Mouse (Mus musculus) myocyte (in vitro differentiated cells): ENCODE measurements around the gene Arhgap20. TPM values are rescaled to one million over a fixed set of nuclear protein-coding genes. Genes with fewer than 3 reads are reported as not detected.

ENCODE experiments used
- H3K27me3 ChIP-seq: one replicate; pipeline ENCODE4 v1.6.1; 2011; ENCODE audit not compliant: control insufficient read depth, insufficient read depth, insufficient read length
- H3K36me3 ChIP-seq: one replicate; pipeline ENCODE4 v1.6.1; 2011; ENCODE audit not compliant: control insufficient read depth, insufficient read depth
- H3K4me2 ChIP-seq: one replicate; pipeline ENCODE4 v1.6.1; 2011; ENCODE audit warnings: low read depth, control low read depth
- H3K4me3 ChIP-seq: one replicate; pipeline ENCODE4 v1.5.1; 2011; ENCODE audit warnings: mild to moderate bottlenecking, control low read depth, moderate library complexity
- H3K79me2 ChIP-seq: one replicate; pipeline ENCODE4 v1.6.1; 2011; ENCODE audit not compliant: control insufficient read depth, insufficient read depth
- H3ac ChIP-seq: one replicate; pipeline ENCODE4 v1.6.1; 2011; ENCODE audit not compliant: control insufficient read depth, insufficient read length
- CEBPB ChIP-seq: IDR thresholded peaks from 2 replicates; pipeline ENCODE4 v1.6.1; 2011; ENCODE audit warnings: mild to moderate bottlenecking, moderate library complexity; ENCODE audit not compliant: poor library complexity, insufficient read depth, severe bottlenecking
- E2F4 ChIP-seq: IDR thresholded peaks from one replicate; pipeline ENCODE4 v1.6.1; 2011; ENCODE audit warnings: mild to moderate bottlenecking, control low read depth, moderate library complexity; ENCODE audit not compliant: insufficient read depth
- MAX ChIP-seq: IDR thresholded peaks from one replicate; pipeline ENCODE4 v1.6.1; 2011; ENCODE audit warnings: low read depth, mild to moderate bottlenecking, control low read depth
- MYOD1 ChIP-seq, 3 experiments: IDR thresholded peaks; one replicate each; pipeline ENCODE4 v1.6.1; 2011; ENCODE audit warnings: control low read depth in 2 of 3, low read depth in 2 of 3, mild to moderate bottlenecking in 2 of 3, moderate library complexity in 1 of 3; ENCODE audit not compliant: insufficient read length in 2 of 3, control insufficient read depth in 1 of 3
- MYOG ChIP-seq, 3 experiments: IDR thresholded peaks; one replicate each; pipeline ENCODE4 v1.6.1; 2011; ENCODE audit warnings: control low read depth in 2 of 3, low read depth in 2 of 3, mild to moderate bottlenecking in 2 of 3; ENCODE audit not compliant: insufficient read length in 2 of 3, control insufficient read depth in 1 of 3, insufficient read depth in 1 of 3
- POLR2A ChIP-seq: IDR thresholded peaks from one replicate; pipeline ENCODE4 v1.6.1; 2011; ENCODE audit warnings: low read depth, mild to moderate bottlenecking, control low read depth, moderate library complexity; ENCODE audit not compliant: insufficient read length
- POLR2AphosphoS2 ChIP-seq: IDR thresholded peaks from one replicate; pipeline ENCODE4 v1.6.1; 2011; ENCODE audit warnings: low read depth, control low read depth; ENCODE audit not compliant: insufficient read length
- REST ChIP-seq: IDR thresholded peaks from one replicate; pipeline ENCODE4 v1.6.1; 2011; ENCODE audit warnings: mild to moderate bottlenecking, control low read depth, moderate library complexity; ENCODE audit not compliant: insufficient read depth, insufficient read length
- SRF ChIP-seq: IDR thresholded peaks from one replicate; pipeline ENCODE4 v1.6.1; 2011; ENCODE audit warnings: low read depth; ENCODE audit not compliant: control insufficient read depth, insufficient read length
- TCF12 ChIP-seq: IDR thresholded peaks from one replicate; pipeline ENCODE4 v1.6.1; 2011; ENCODE audit warnings: mild to moderate bottlenecking, control low read depth; ENCODE audit not compliant: poor library complexity, insufficient read depth, severe bottlenecking
- TCF3 ChIP-seq: IDR thresholded peaks from one replicate; pipeline ENCODE4 v1.6.1; 2011; ENCODE audit warnings: low read depth, control low read depth; ENCODE audit not compliant: insufficient read length
- USF1 ChIP-seq: IDR thresholded peaks from one replicate; pipeline ENCODE4 v1.6.1; 2011; ENCODE audit warnings: low read depth, mild to moderate bottlenecking, control low read depth, moderate library complexity
- polyA plus RNA-seq: library from polyadenylated mRNA; unstranded; fragments of >200 nt; fragmentation: generic; extraction: Trizol; gene quantifications from one replicate; pipeline ENCODE4 v1.2.1, GENCODE M21; 2012; ENCODE audit warnings: missing spikeins

Gene Arhgap20
- polyA plus RNA-seq, 1 experiment, result 0.02 TPM

- TF ChIP-seq E2F4, result no peak
- no peak for TF ChIP-seq REST
- TF ChIP-seq CEBPB, result no peak
- TF ChIP-seq USF1, result no peak
- no peak for TF ChIP-seq MAX
- no peak for TF ChIP-seq POLR2A
- no peak for TF ChIP-seq TCF3
- Histone ChIP-seq H3ac (no peak overlapping the region), H3K79me2 (no peaks in the 10 kb centered on the region), H3K27me3 (no peaks in the 10 kb centered on the region), H3K4me3 (no peak overlapping the region), H3K4me2 (no peak overlapping the region), H3K36me3 (no peaks in the 10 kb centered on the region)
These were observed 109.2 kb downstream of the Arhgap20 start for GRCm38 (mm10) chr9:51874348-51874747.

GRCm38 (mm10) chr9:51875531-51875930 is 110.4 kb downstream of the Arhgap20 start:
- H3K27me3 ChIP-seq, result no peaks in the 10 kb centered on the region
- no peaks in the 10 kb centered on the region for H3K79me2 ChIP-seq
- H3K36me3 ChIP-seq, result no peaks in the 10 kb centered on the region
- TF ChIP-seq TCF3 (no peak), POLR2A (no peak), CEBPB (no peak), MAX (no peak), USF1 (no peak), MYOD1 (IDR thresholded peaks at IDR 0.05; ENCODE audit: control insufficient read depth in 1 of 3, insufficient read length in 2 of 3, low read depth in 2 of 3) (no peak), E2F4 (no peak), REST (no peak), TCF12 (no peak), MYOG (IDR thresholded peaks at IDR 0.05; ENCODE audit: control insufficient read depth in 1 of 3, insufficient read depth in 1 of 3, insufficient read length in 2 of 3, low read depth in 2 of 3) (no peak), SRF (no peak), POLR2AphosphoS2 (no peak)
- no peak overlapping the region for H3ac ChIP-seq
- no peak overlapping the region for H3K4me2 ChIP-seq
- no peak overlapping the region for H3K4me3 ChIP-seq

GRCm38 (mm10) chr9:51881386-51881785 is 116.2 kb downstream of the Arhgap20 start:
- Histone ChIP-seq H3K4me3 (no peak overlapping the region), H3ac (no peak overlapping the region), H3K36me3 (no peaks in the 10 kb centered on the region), H3K4me2 (no peak overlapping the region), H3K79me2 (no peaks in the 10 kb centered on the region), H3K27me3 (no peaks in the 10 kb centered on the region)
- no peak for TF ChIP-seq POLR2A

GRCm38 (mm10) chr9:51881881-51882280 is 116.7 kb downstream of the Arhgap20 start:
- Histone ChIP-seq H3ac (no peak overlapping the region), H3K36me3 (no peaks in the 10 kb centered on the region), H3K27me3 (no peaks in the 10 kb centered on the region), H3K4me3 (no peak overlapping the region), H3K4me2 (no peak overlapping the region), H3K79me2 (no peaks in the 10 kb centered on the region)
- no peak for TF ChIP-seq POLR2A
- TF ChIP-seq TCF12, result no peak
- no peak for TF ChIP-seq TCF3
- TF ChIP-seq E2F4, result no peak
- no peak for TF ChIP-seq MAX
- TF ChIP-seq MYOD1 (IDR thresholded peaks at IDR 0.05; ENCODE audit: control insufficient read depth in 1 of 3, insufficient read length in 2 of 3, low read depth in 2 of 3), result no peak
- no peak for TF ChIP-seq MYOG (IDR thresholded peaks at IDR 0.05; ENCODE audit: control insufficient read depth in 1 of 3, insufficient read depth in 1 of 3, insufficient read length in 2 of 3, low read depth in 2 of 3)
- TF ChIP-seq USF1, result no peak

- Histone ChIP-seq H3K36me3 (no peaks in the 10 kb centered on the region), H3K27me3 (no peaks in the 10 kb centered on the region), H3K79me2 (no peaks in the 10 kb centered on the region), H3K4me3 (no peak overlapping the region), H3ac (no peak overlapping the region), H3K4me2 (no peak overlapping the region)
- TF ChIP-seq POLR2AphosphoS2, result no peak
- TF ChIP-seq E2F4, result no peak
- TF ChIP-seq USF1, result no peak
These were observed 118.2 kb downstream of the Arhgap20 start for GRCm38 (mm10) chr9:51883319-51883718.

DNA sequence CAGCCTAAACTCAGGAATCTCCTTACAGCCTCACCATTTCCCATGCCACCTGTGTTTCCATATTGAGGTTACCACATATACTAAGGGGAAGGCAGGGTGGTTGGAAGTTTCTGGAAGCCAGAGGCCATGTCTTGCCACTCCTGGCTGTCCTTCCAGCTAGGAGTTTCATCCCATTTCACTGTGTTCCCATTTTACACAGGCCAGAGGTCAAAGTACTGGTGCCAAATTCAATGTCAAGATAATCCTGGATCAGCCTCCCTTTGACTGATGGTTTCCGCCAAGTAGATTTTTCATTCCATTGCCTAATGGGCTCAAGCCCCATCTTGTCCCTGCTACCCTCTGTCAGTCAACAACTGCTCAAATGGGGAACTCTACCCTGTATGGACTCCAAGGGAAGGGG is 127.8 kb downstream of the Arhgap20 start:
- Histone ChIP-seq H3K27me3 (no peaks in the 10 kb centered on the region), H3K4me2 (no peak overlapping the region), H3K4me3 (no peak overlapping the region), H3K79me2 (no peaks in the 10 kb centered on the region), H3K36me3 (no peaks in the 10 kb centered on the region), H3ac (no peak overlapping the region)
- TF ChIP-seq USF1, result no peak

Other genes starting within 250 kb of the Arhgap20 start
- 16.0 TPM for gene Fdx1, start 198.2 kb downstream of the Arhgap20 start, polyA plus RNA-seq